Mouse (Mus musculus): ENCODE measurements at regions not wholly inside any gene's neighbourhood (a gene's known extent, or its start where the extent isn't known, plus 50 kb on each side); places are given as distances from the start of the nearest gene placed in this dataset.

GRCm38 (mm10) chr1:81671725-81672124, 561.2 kb upstream of the Gm9747 start:
- 76% methylated on average over 3 of the region's 3 CpGs for WGBS
- Histone ChIP-seq H3K4me3 (ENCODE audit: low read depth, low read length) (no peak overlapping the region), H3K9ac (ENCODE audit: low read length) (no peak overlapping the region), H3K36me3 (ENCODE audit: control insufficient read depth, insufficient read depth, low read length) (no peaks in the 10 kb centered on the region), H3K4me1 (ENCODE audit: control insufficient read depth, insufficient read depth, low read length) (no peaks in the 10 kb centered on the region), H3K4me2 (ENCODE audit: low read depth) (no peak overlapping the region), H3K9me3 (ENCODE audit: control insufficient read depth, low read length) (no peaks in the 10 kb centered on the region), H3K27me3 (ENCODE audit: control insufficient read depth, insufficient read depth, low read length) (no peaks in the 10 kb centered on the region), H3K27ac (ENCODE audit: low read depth, low read length) (no peak overlapping the region)
- no peak for DNase-seq (ENCODE audit: low spot score)
- no peak for ATAC-seq (ENCODE audit: insufficient read depth, low FRiP score, low TSS enrichment)

DNA sequence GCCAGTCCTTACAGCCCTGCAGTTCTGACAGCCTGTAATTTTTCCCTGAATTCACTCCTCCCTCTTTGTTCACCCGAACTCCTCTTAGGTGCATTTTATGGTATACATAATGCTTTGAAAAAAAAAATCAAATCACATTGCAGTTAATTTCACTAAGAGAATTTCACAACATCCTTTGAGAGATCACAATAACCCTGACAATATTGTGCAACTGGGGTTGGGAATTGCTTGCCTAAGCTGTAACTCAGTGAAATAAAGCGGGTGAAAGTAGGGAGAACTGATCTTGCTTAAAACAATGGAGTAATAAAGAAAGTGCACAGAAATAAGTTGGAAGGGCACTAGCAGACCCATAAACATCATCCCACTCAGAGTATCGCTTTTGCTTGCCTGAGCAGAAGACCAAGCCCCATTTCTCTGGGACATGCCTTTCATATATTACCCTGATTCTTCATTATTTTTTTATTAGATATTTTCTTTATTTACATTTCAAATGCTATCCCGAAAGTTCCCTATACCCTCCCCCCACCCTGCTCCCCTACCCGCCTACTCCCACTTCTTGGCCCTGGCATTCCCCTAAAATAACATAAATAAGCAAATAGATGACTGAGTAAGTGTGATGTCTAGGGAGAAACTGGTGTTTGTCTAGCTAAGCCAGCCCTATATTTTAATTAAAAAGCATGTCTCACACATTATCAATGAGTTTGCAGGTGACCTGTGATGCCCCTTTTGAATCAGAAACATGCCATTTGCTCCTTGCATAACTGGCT, 557.2 kb upstream of the Gm9747 start:
- Histone ChIP-seq H3K27me3 (ENCODE audit: control insufficient read depth, insufficient read depth, low read length) (no peaks in the 10 kb centered on the region), H3K4me2 (ENCODE audit: low read depth) (no peak overlapping the region), H3K9me3 (ENCODE audit: control insufficient read depth, low read length) (no peaks in the 10 kb centered on the region), H3K9ac (ENCODE audit: low read length) (no peak overlapping the region), H3K27ac (ENCODE audit: low read depth, low read length) (no peak overlapping the region), H3K4me3 (ENCODE audit: low read depth, low read length) (no peak overlapping the region), H3K4me1 (ENCODE audit: control insufficient read depth, insufficient read depth, low read length) (no peaks in the 10 kb centered on the region), H3K36me3 (ENCODE audit: control insufficient read depth, insufficient read depth, low read length) (no peaks in the 10 kb centered on the region)
- DNase-seq (ENCODE audit: low spot score) = no peak
- 72% methylated on average over 5 of the region's 5 CpGs for WGBS
- ATAC-seq (ENCODE audit: insufficient read depth, low FRiP score, low TSS enrichment) = no peak

DNA sequence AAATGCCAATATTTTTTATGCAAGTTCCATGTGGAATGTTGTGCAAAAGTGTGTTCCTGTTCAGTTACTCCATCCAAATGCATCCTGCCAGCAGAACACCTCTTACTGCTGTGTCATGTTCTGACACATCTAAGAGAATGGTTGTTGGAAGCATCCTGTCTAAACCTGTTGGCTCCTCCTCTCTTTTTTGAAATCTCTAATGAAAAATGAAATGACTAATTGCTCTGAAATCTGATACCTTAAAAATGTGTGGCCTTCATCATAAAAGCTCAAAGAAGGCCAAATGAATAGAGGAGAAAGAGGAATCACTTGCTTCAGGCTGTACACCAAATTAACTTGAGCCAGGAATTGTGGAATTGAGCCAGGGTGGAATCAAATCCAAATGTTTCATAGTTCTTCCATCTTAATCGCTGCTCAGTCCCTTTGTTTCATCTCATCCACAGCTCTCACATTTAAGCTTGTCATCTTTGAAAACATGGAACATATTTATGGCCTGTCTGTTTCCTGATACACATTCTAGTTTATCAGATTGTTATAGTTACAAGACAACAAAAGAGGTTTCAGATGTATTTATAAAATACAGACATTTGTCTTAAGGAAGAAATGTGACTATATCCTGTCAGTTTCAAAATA, 555.0 kb upstream of the Gm9747 start:
- no peaks in the 10 kb centered on the region for H3K36me3 ChIP-seq (ENCODE audit: control insufficient read depth, insufficient read depth, low read length)
- 76% methylated on average over 1 of the region's 1 CpGs for WGBS
- H3K4me3 ChIP-seq (ENCODE audit: low read depth, low read length) = no peak overlapping the region
- H3K9me3 ChIP-seq (ENCODE audit: control insufficient read depth, low read length) = no peaks in the 10 kb centered on the region
- no peak overlapping the region for H3K4me2 ChIP-seq (ENCODE audit: low read depth)
- H3K27ac ChIP-seq (ENCODE audit: low read depth, low read length) = no peak overlapping the region
- no peaks in the 10 kb centered on the region for H3K27me3 ChIP-seq (ENCODE audit: control insufficient read depth, insufficient read depth, low read length)
- ATAC-seq (ENCODE audit: insufficient read depth, low FRiP score, low TSS enrichment) (no peak), DNase-seq (ENCODE audit: low spot score) (no peak)
- H3K4me1 ChIP-seq (ENCODE audit: control insufficient read depth, insufficient read depth, low read length) = no peaks in the 10 kb centered on the region
- no peak overlapping the region for H3K9ac ChIP-seq (ENCODE audit: low read length)

GRCm38 (mm10) chr1:81696129-81696528, 536.8 kb upstream of the Gm9747 start:
- Histone ChIP-seq H3K4me1 (ENCODE audit: control insufficient read depth, insufficient read depth, low read length) (no peaks in the 10 kb centered on the region), H3K9me3 (ENCODE audit: control insufficient read depth, low read length) (no peaks in the 10 kb centered on the region), H3K4me3 (ENCODE audit: low read depth, low read length) (no peak overlapping the region), H3K4me2 (ENCODE audit: low read depth) (no peak overlapping the region), H3K9ac (ENCODE audit: low read length) (no peak overlapping the region), H3K36me3 (ENCODE audit: control insufficient read depth, insufficient read depth, low read length) (no peaks in the 10 kb centered on the region), H3K27ac (ENCODE audit: low read depth, low read length) (no peak overlapping the region), H3K27me3 (ENCODE audit: control insufficient read depth, insufficient read depth, low read length) (no peaks in the 10 kb centered on the region)
- DNase-seq (ENCODE audit: low spot score) (no peak), ATAC-seq (ENCODE audit: insufficient read depth, low FRiP score, low TSS enrichment) (no peak)

GRCm38 (mm10) chr1:81709169-81709568, 523.7 kb upstream of the Gm9747 start:
- ATAC-seq (ENCODE audit: insufficient read depth, low FRiP score, low TSS enrichment) (no peak), DNase-seq (ENCODE audit: low spot score) (no peak)
- H3K4me2 ChIP-seq (ENCODE audit: low read depth) = no peak overlapping the region
- no peaks in the 10 kb centered on the region for H3K27me3 ChIP-seq (ENCODE audit: control insufficient read depth, insufficient read depth, low read length)
- no peaks in the 10 kb centered on the region for H3K36me3 ChIP-seq (ENCODE audit: control insufficient read depth, insufficient read depth, low read length)
- no peak overlapping the region for H3K27ac ChIP-seq (ENCODE audit: low read depth, low read length)
- H3K4me3 ChIP-seq (ENCODE audit: low read depth, low read length) = no peak overlapping the region
- no peak overlapping the region for H3K9ac ChIP-seq (ENCODE audit: low read length)
- H3K4me1 ChIP-seq (ENCODE audit: control insufficient read depth, insufficient read depth, low read length) = no peaks in the 10 kb centered on the region
- no peaks in the 10 kb centered on the region for H3K9me3 ChIP-seq (ENCODE audit: control insufficient read depth, low read length)
- 92% methylated on average over 4 of the region's 4 CpGs for WGBS

GRCm38 (mm10) chr1:81717091-81717490, 515.8 kb upstream of the Gm9747 start:
- DNase-seq (ENCODE audit: low spot score) (no peak), ATAC-seq (ENCODE audit: insufficient read depth, low FRiP score, low TSS enrichment) (no peak)
- Histone ChIP-seq H3K9me3 (ENCODE audit: control insufficient read depth, low read length) (no peaks in the 10 kb centered on the region), H3K4me2 (ENCODE audit: low read depth) (no peak overlapping the region), H3K9ac (ENCODE audit: low read length) (no peak overlapping the region), H3K27me3 (ENCODE audit: control insufficient read depth, insufficient read depth, low read length) (no peaks in the 10 kb centered on the region), H3K27ac (ENCODE audit: low read depth, low read length) (no peak overlapping the region), H3K36me3 (ENCODE audit: control insufficient read depth, insufficient read depth, low read length) (no peaks in the 10 kb centered on the region), H3K4me1 (ENCODE audit: control insufficient read depth, insufficient read depth, low read length) (no peaks in the 10 kb centered on the region), H3K4me3 (ENCODE audit: low read depth, low read length) (no peak overlapping the region)
- 84% methylated on average over 6 of the region's 6 CpGs for WGBS

GRCm38 (mm10) chr1:81718233-81718632, 514.7 kb upstream of the Gm9747 start:
- Histone ChIP-seq H3K27ac (ENCODE audit: low read depth, low read length) (no peak overlapping the region), H3K4me1 (ENCODE audit: control insufficient read depth, insufficient read depth, low read length) (no peaks in the 10 kb centered on the region), H3K4me3 (ENCODE audit: low read depth, low read length) (no peak overlapping the region), H3K36me3 (ENCODE audit: control insufficient read depth, insufficient read depth, low read length) (no peaks in the 10 kb centered on the region), H3K9me3 (ENCODE audit: control insufficient read depth, low read length) (no peaks in the 10 kb centered on the region), H3K27me3 (ENCODE audit: control insufficient read depth, insufficient read depth, low read length) (no peaks in the 10 kb centered on the region), H3K4me2 (ENCODE audit: low read depth) (no peak overlapping the region), H3K9ac (ENCODE audit: low read length) (no peak overlapping the region)
- DNase-seq (ENCODE audit: low spot score) = no peak
- ATAC-seq (ENCODE audit: insufficient read depth, low FRiP score, low TSS enrichment) = no peak

- Histone ChIP-seq H3K27me3 (ENCODE audit: control insufficient read depth, insufficient read depth, low read length) (no peaks in the 10 kb centered on the region), H3K9ac (ENCODE audit: low read length) (no peak overlapping the region), H3K9me3 (ENCODE audit: control insufficient read depth, low read length) (no peaks in the 10 kb centered on the region), H3K4me1 (ENCODE audit: control insufficient read depth, insufficient read depth, low read length) (no peaks in the 10 kb centered on the region), H3K27ac (ENCODE audit: low read depth, low read length) (no peak overlapping the region), H3K36me3 (ENCODE audit: control insufficient read depth, insufficient read depth, low read length) (no peaks in the 10 kb centered on the region), H3K4me3 (ENCODE audit: low read depth, low read length) (no peak overlapping the region), H3K4me2 (ENCODE audit: low read depth) (no peak overlapping the region)
- DNase-seq (ENCODE audit: low spot score) (no peak), ATAC-seq (ENCODE audit: insufficient read depth, low FRiP score, low TSS enrichment) (no peak)
- WGBS = 88% methylated on average over 2 of the region's 2 CpGs
Observed at GRCm38 (mm10) chr1:81724859-81725258, 508.1 kb upstream of the Gm9747 start.

Measured in neural tube, embryonic 11.5 days (tissue).